Mouse (Mus musculus) E14TG2a.4 (cell line): Measurements from ENCODE around the gene Farp1.

ENCODE experiments used
- H3K27me3 ChIP-seq: 2 replicates; pipeline ENCODE4 v1.6.1; 2014; ENCODE audit warnings: low read length, control low read depth; ENCODE audit not compliant: insufficient read depth
- H3K36me3 ChIP-seq: 2 replicates; pipeline ENCODE4 v1.6.1; 2014; ENCODE audit warnings: low read length, control low read depth; ENCODE audit not compliant: insufficient read depth
- H3K4me1 ChIP-seq: replicated peaks from 2 replicates; pipeline ENCODE4 v1.6.1; 2014; ENCODE audit warnings: low read depth, low read length, control low read depth
- H3K4me3 ChIP-seq: replicated peaks from 2 replicates; pipeline ENCODE4 v1.5.1; 2014; ENCODE audit warnings: mild to moderate bottlenecking, low read length
- H3K9me3 ChIP-seq: 2 replicates; pipeline ENCODE4 v1.6.1; 2014; ENCODE audit warnings: low read length, control low read depth
- CTCF ChIP-seq: conservative IDR thresholded peaks from 2 replicates; pipeline ENCODE4 v1.5.1; 2014; ENCODE audit warnings: low read length
- NANOG ChIP-seq: IDR thresholded peaks from 2 replicates; pipeline ENCODE4 v1.6.1; 2014; ENCODE audit warnings: borderline replicate concordance, low read length, mixed read lengths
- POU5F1 ChIP-seq: IDR thresholded peaks from 2 replicates; pipeline ENCODE4 v1.6.1; 2014; ENCODE audit warnings: low read length, borderline replicate concordance

The Farp1 gene

DNA sequence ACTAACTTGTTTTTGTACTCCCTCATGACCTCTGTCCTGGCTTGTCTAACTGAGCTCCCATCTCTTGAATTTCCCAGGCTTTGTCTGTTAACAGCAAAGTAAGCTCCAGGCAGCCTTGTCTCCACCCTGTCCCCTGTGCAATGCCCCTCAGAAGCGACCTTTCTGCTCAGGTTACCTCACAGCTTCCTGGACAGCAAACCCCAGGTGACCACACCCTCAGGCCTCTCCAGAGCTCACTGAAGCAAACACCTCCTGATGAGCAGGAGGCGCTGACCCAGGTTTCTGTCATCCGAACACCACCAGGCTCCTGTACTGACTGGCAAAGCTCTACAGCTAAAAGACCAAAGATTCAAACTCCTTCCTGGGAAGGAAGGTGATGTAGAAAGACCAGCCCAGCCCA, 274.9 kb downstream of the Farp1 start:
- Histone ChIP-seq H3K9me3 (peaks cover 4% of the 10 kb centered on the region; the same call in 1 of the 2 replicates), H3K36me3 (peaks cover 14% of the 10 kb centered on the region), H3K4me3 (no peak overlapping the region), H3K27me3 (no peaks in the 10 kb centered on the region), H3K4me1 (peaks cover 78% of the 10 kb centered on the region)
- TF ChIP-seq CTCF (no peak), POU5F1 (no peak), NANOG (no peak)

GRCm38 (mm10) chr14:121310325-121311080, 275.5 kb downstream of the Farp1 start:
- TF ChIP-seq POU5F1: no peak
- no peak for TF ChIP-seq CTCF
- TF ChIP-seq NANOG: no peak
- Histone ChIP-seq H3K4me1 (peaks cover 78% of the 10 kb centered on the region), H3K27me3 (no peaks in the 10 kb centered on the region), H3K36me3 (peaks cover 14% of the 10 kb centered on the region), H3K4me3 (no peak overlapping the region), H3K9me3 (peaks cover 4% of the 10 kb centered on the region; the same call in 1 of the 2 replicates)

- Histone ChIP-seq H3K36me3 (peaks cover 14% of the 10 kb centered on the region), H3K9me3 (peaks cover 4% of the 10 kb centered on the region; the same call in 1 of the 2 replicates)
- TF ChIP-seq CTCF (no peak), POU5F1 (no peak), NANOG (no peak)
Measured at GRCm38 (mm10) chr14:121311083-121311482, 276.1 kb downstream of the Farp1 start.

DNA sequence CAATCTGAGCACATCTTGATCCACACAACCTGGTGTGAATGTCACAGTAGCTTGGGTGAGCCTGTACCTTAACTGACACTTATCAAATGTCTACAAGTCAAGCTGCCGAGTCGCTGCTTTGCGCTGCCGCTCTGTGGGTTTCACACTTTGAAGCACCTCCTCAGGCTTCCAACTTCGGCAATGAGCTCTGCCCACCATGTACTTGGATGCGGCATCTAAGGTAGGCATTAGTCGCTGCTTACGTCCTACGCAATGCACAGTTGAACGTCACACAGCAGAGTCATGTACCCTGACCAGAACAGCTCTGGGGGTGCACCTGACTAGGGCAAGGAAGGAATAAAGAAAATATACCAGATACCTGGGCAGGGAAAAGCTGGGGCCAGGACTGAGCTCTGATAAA, 278.3 kb downstream of the Farp1 start:
- no peaks in the 10 kb centered on the region; the same call in 1 of the 2 replicates for H3K36me3 ChIP-seq
- TF ChIP-seq CTCF (no peak), NANOG (no peak), POU5F1 (no peak)
- no peaks in the 10 kb centered on the region for H3K27me3 ChIP-seq
- H3K4me3 ChIP-seq: no peak overlapping the region
- peaks cover 79% of the 10 kb centered on the region for H3K4me1 ChIP-seq
- peaks cover 4% of the 10 kb centered on the region; the same call in 1 of the 2 replicates for H3K9me3 ChIP-seq

More at GRCm38 (mm10) chr14:121311083-121311482, 276.1 kb downstream of the Farp1 start:
- Histone ChIP-seq H3K4me3 (no peak overlapping the region), H3K4me1 (peaks cover 78% of the 10 kb centered on the region), H3K27me3 (no peaks in the 10 kb centered on the region)

- no peaks in the 10 kb centered on the region; the same call in 1 of the 2 replicates for H3K36me3 ChIP-seq
- H3K4me1 ChIP-seq: peaks cover 67% of the 10 kb centered on the region
- H3K27me3 ChIP-seq: no peaks in the 10 kb centered on the region
- TF ChIP-seq CTCF (no peak), POU5F1 (no peak), NANOG (no peak)
- no peak overlapping the region for H3K4me3 ChIP-seq
- H3K9me3 ChIP-seq: peaks cover 4% of the 10 kb centered on the region; the same call in 1 of the 2 replicates
Measured at GRCm38 (mm10) chr14:121314934-121315333, 279.9 kb downstream of the Farp1 start.

GRCm38 (mm10) chr14:121316136-121316535, 281.1 kb downstream of the Farp1 start:
- Histone ChIP-seq H3K4me1 (peaks cover 56% of the 10 kb centered on the region), H3K36me3 (no peaks in the 10 kb centered on the region; the same call in 1 of the 2 replicates), H3K27me3 (no peaks in the 10 kb centered on the region), H3K4me3 (no peak overlapping the region), H3K9me3 (no peaks in the 10 kb centered on the region)
- TF ChIP-seq NANOG (no peak), CTCF (no peak), POU5F1 (no peak)

GRCm38 (mm10) chr14:121316631-121317311, 281.8 kb downstream of the Farp1 start:
- Histone ChIP-seq H3K36me3 (no peaks in the 10 kb centered on the region; the same call in 1 of the 2 replicates), H3K4me1 (peaks cover 55% of the 10 kb centered on the region), H3K4me3 (no peak overlapping the region), H3K9me3 (no peaks in the 10 kb centered on the region), H3K27me3 (no peaks in the 10 kb centered on the region)
- TF ChIP-seq NANOG (no peak), POU5F1 (no peak), CTCF (no peak)

- Histone ChIP-seq H3K4me1 (peaks cover 56% of the 10 kb centered on the region), H3K27me3 (no peaks in the 10 kb centered on the region)
- TF ChIP-seq NANOG (no peak), CTCF (no peak), POU5F1 (no peak)
Measured at GRCm38 (mm10) chr14:121317312-121317671, 282.3 kb downstream of the Farp1 start.

More at GRCm38 (mm10) chr14:121317312-121317671, 282.3 kb downstream of the Farp1 start:
- Histone ChIP-seq H3K36me3 (no peaks in the 10 kb centered on the region; the same call in 1 of the 2 replicates), H3K9me3 (no peaks in the 10 kb centered on the region), H3K4me3 (no peak overlapping the region)
